Mouse (Mus musculus) erythroblast, embryonic 14.5 days (primary cell): ENCODE measurements around the gene Stx19.

Source experiments
- GATA1 ChIP-seq: IDR thresholded peaks from 2 replicates; pipeline ENCODE4 v1.6.1; 2012; ENCODE audit warnings: low read length, inconsistent platforms, mixed read lengths
- TAL1 ChIP-seq: IDR thresholded peaks from 3 replicates; pipeline ENCODE4 v1.6.1; 2012; ENCODE audit warnings: low read length, inconsistent platforms, mixed read lengths

- TF ChIP-seq GATA1 (no peak), TAL1 (no peak)
Observed at GRCm38 (mm10) chr16:62872688-62873117, 58.2 kb downstream of the Stx19 start.
